Mouse (Mus musculus) lung, postnatal 0 days (tissue): Measurements from ENCODE around the gene Akap7.

Source experiments
- CTCF ChIP-seq: IDR thresholded peaks from 2 replicates; pipeline ENCODE4 v1.5.1; 2016; ENCODE audit warnings: antibody characterized with exemption, mild to moderate bottlenecking
- EP300 ChIP-seq: IDR thresholded peaks from 2 replicates; pipeline ENCODE4 v1.6.1; 2016; ENCODE audit warnings: antibody characterized with exemption, mild to moderate bottlenecking, control low read depth

DNA sequence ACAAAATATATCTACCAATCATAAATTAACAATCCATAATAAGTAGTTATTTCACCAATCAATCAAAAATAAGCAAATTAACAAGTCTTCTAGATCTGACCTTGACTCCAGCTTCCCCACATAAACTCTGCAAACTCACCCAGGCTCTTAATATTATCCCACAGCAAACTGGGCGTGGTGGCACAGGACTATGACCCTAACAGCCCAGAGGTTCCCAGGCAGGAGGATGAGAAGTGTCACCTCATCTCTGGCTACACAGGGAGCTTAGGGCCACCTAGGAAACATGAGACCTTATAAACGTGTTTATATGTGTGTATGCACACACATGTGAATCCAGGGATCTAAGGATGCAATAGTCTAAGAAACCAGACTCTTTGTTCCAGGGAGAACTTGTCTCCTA is 132.8 kb downstream of the Akap7 start:
- TF ChIP-seq CTCF (no peak), EP300 (no peak)
